Mouse (Mus musculus) MEL (cell line): ENCODE measurements at regions not wholly inside any gene's neighbourhood (a gene's known extent, or its start where the extent isn't known, plus 50 kb on each side); places are given as distances from the start of the nearest gene placed in this dataset.

Experiments
- DNase-seq: peaks from one replicate; pipeline ENCODE4 v3.0.0; 2011; ENCODE audit warnings: low read depth, low spot score
- H3K27ac ChIP-seq: 2 replicates; pipeline ENCODE4 v1.5.1; 2012; ENCODE audit warnings: low read depth, mild to moderate bottlenecking, control low read depth, low read length, moderate library complexity; ENCODE audit not compliant: control insufficient read depth
- H3K27me3 ChIP-seq, 2 experiments: fragments of 150-350 bp in 1 of 2; sonication (generic) in 1 of 2; 2 replicates each; pipeline ENCODE4 v1.6.1; 2012; ENCODE audit warnings: low read length in 2 of 2, mild to moderate bottlenecking in 2 of 2, improper control_type of control experiment in 1 of 2, moderate library complexity in 1 of 2; ENCODE audit not compliant: insufficient read depth in 2 of 2, control insufficient read depth in 1 of 2
- H3K36me3 ChIP-seq, 2 experiments: 2 replicates each; pipeline ENCODE4 v1.6.1; 2012 to 2014; ENCODE audit warnings: low read length in 2 of 2, improper control_type of control experiment in 1 of 2, inconsistent platforms in 1 of 2, mild to moderate bottlenecking in 1 of 2; ENCODE audit not compliant: insufficient read depth in 2 of 2, control insufficient read depth in 1 of 2
- H3K4me1 ChIP-seq, 2 experiments: fragments of 150-350 bp in 1 of 2; sonication (generic) in 1 of 2; 2 replicates each; pipeline ENCODE4 v1.6.1; 2012; ENCODE audit warnings: low read length in 2 of 2, improper control_type of control experiment in 1 of 2, mild to moderate bottlenecking in 1 of 2; ENCODE audit not compliant: insufficient read depth in 2 of 2, control insufficient read depth in 1 of 2
- H3K4me3 ChIP-seq, 2 experiments: fragments of 150-350 bp in 1 of 2; sonication (generic) in 1 of 2; 2 replicates each; pipeline ENCODE4 v1.5.1; 2012; ENCODE audit warnings: low read depth in 2 of 2, low read length in 2 of 2, mild to moderate bottlenecking in 2 of 2, moderate library complexity in 2 of 2, control low read depth in 1 of 2, improper control_type of control experiment in 1 of 2; ENCODE audit not compliant: control insufficient read depth in 1 of 2, insufficient read depth in 1 of 2
- H3K79me2 ChIP-seq: 2 replicates; pipeline ENCODE4 v1.6.1; 2012; ENCODE audit warnings: mild to moderate bottlenecking, low read length, moderate library complexity; ENCODE audit not compliant: control insufficient read depth, poor library complexity, insufficient read depth
- H3K9ac ChIP-seq: 2 replicates; pipeline ENCODE4 v1.6.1; 2012; ENCODE audit warnings: low read depth, mild to moderate bottlenecking, control low read depth, low read length, moderate library complexity; ENCODE audit not compliant: control insufficient read depth, poor library complexity, severe bottlenecking
- H3K9me3 ChIP-seq: fragments of 150-350 bp; sonication (generic); replicated peaks from 2 replicates; pipeline ENCODE4 v1.6.1; 2012; ENCODE audit warnings: mild to moderate bottlenecking, low read length, improper control_type of control experiment, moderate library complexity; ENCODE audit not compliant: insufficient read depth
- CHD1 ChIP-seq: IDR thresholded peaks from 2 replicates; pipeline ENCODE4 v1.6.1; 2012; ENCODE audit warnings: low read depth, mild to moderate bottlenecking, inconsistent platforms, low read length, improper control_type of control experiment
- CTCF ChIP-seq, 3 experiments: IDR thresholded peaks in 2 of 3; conservative IDR thresholded peaks in 1 of 3; 2 replicates each; pipeline ENCODE4 v1.5.1; 2011 to 2012; ENCODE audit warnings: low read length in 3 of 3, low read depth in 2 of 3, mild to moderate bottlenecking in 2 of 3, improper control_type of control experiment in 1 of 3, inconsistent platforms in 1 of 3, mixed read lengths in 1 of 3, moderate library complexity in 1 of 3; ENCODE audit not compliant: control insufficient read depth in 1 of 3, insufficient read depth in 1 of 3, poor library complexity in 1 of 3, severe bottlenecking in 1 of 3
- E2F4 ChIP-seq: IDR thresholded peaks from 2 replicates; pipeline ENCODE4 v1.6.1; 2011; ENCODE audit warnings: low read depth, low read length, improper control_type of control experiment, borderline replicate concordance
- ETS1 ChIP-seq: IDR thresholded peaks from 2 replicates; pipeline ENCODE4 v1.6.1; 2012; ENCODE audit warnings: low read depth, mild to moderate bottlenecking, inconsistent platforms, low read length, improper control_type of control experiment, moderate library complexity
- GABPA ChIP-seq: IDR thresholded peaks from 2 replicates; pipeline ENCODE4 v1.6.1; 2012; ENCODE audit warnings: low read depth, mild to moderate bottlenecking, inconsistent platforms, low read length, improper control_type of control experiment, moderate library complexity
- GATA1 ChIP-seq: IDR thresholded peaks from 2 replicates; pipeline ENCODE4 v1.6.1; 2011; ENCODE audit warnings: low read depth, low read length, improper control_type of control experiment
- JUND ChIP-seq: IDR thresholded peaks from 2 replicates; pipeline ENCODE4 v1.6.1; 2011; ENCODE audit warnings: low read depth, mild to moderate bottlenecking, improper control_type of control experiment, low read length
- MAZ ChIP-seq: IDR thresholded peaks from 2 replicates; pipeline ENCODE4 v1.6.1; 2012; ENCODE audit warnings: low read depth, mild to moderate bottlenecking, inconsistent platforms, low read length, improper control_type of control experiment
- MXI1 ChIP-seq: IDR thresholded peaks from 2 replicates; pipeline ENCODE4 v1.6.1; 2011; ENCODE audit warnings: mild to moderate bottlenecking, low read depth, low read length, improper control_type of control experiment
- MYB ChIP-seq: IDR thresholded peaks from 2 replicates; pipeline ENCODE4 v1.6.1; 2011; ENCODE audit warnings: mild to moderate bottlenecking, low read depth, low read length, improper control_type of control experiment
- MYC ChIP-seq: IDR thresholded peaks from 2 replicates; pipeline ENCODE4 v1.6.1; 2011; ENCODE audit warnings: low read depth, mild to moderate bottlenecking, low read length, improper control_type of control experiment, moderate library complexity
- POLR2A ChIP-seq, 2 experiments: IDR thresholded peaks; 2 replicates each; pipeline ENCODE4 v1.6.1; 2011 to 2012; ENCODE audit warnings: low read length in 2 of 2, mild to moderate bottlenecking in 2 of 2, control low read depth in 1 of 2, improper control_type of control experiment in 1 of 2, low read depth in 1 of 2, moderate library complexity in 1 of 2; ENCODE audit not compliant: control insufficient read depth in 1 of 2, insufficient read depth in 1 of 2, poor library complexity in 1 of 2
- POLR2AphosphoS2 ChIP-seq: IDR thresholded peaks from 2 replicates; pipeline ENCODE4 v1.6.1; 2011; ENCODE audit warnings: low read length, improper control_type of control experiment
- RAD21 ChIP-seq: IDR thresholded peaks from 2 replicates; pipeline ENCODE4 v1.6.1; 2011; ENCODE audit warnings: mild to moderate bottlenecking, low read depth, low read length, improper control_type of control experiment
- TAL1 ChIP-seq: IDR thresholded peaks from 2 replicates; pipeline ENCODE4 v1.6.1; 2012; ENCODE audit warnings: mild to moderate bottlenecking, inconsistent platforms, low read length, moderate library complexity, mixed read lengths
- UBTF ChIP-seq: IDR thresholded peaks from 2 replicates; pipeline ENCODE4 v1.6.1; 2012; ENCODE audit warnings: low read depth, mild to moderate bottlenecking, inconsistent platforms, low read length, improper control_type of control experiment, moderate library complexity, borderline replicate concordance; ENCODE audit not compliant: insufficient read depth
- USF1 ChIP-seq: IDR thresholded peaks from 2 replicates; pipeline ENCODE4 v1.6.1; 2014; ENCODE audit warnings: low read depth, mild to moderate bottlenecking, inconsistent platforms, low read length, improper control_type of control experiment, moderate library complexity
- USF2 ChIP-seq, 2 experiments: IDR thresholded peaks; 2 replicates each; pipeline ENCODE4 v1.6.1; 2011 to 2012; ENCODE audit warnings: improper control_type of control experiment in 2 of 2, low read length in 2 of 2, borderline replicate concordance in 1 of 2, inconsistent platforms in 1 of 2, low read depth in 1 of 2, mild to moderate bottlenecking in 1 of 2; ENCODE audit not compliant: insufficient read depth in 1 of 2
- ZC3H11A ChIP-seq: IDR thresholded peaks from 2 replicates; pipeline ENCODE4 v1.6.1; 2012; ENCODE audit warnings: low read depth, mild to moderate bottlenecking, inconsistent platforms, low read length, improper control_type of control experiment
- ZKSCAN1 ChIP-seq: IDR thresholded peaks from 2 replicates; pipeline ENCODE4 v1.6.1; 2012; ENCODE audit warnings: low read depth, mild to moderate bottlenecking, inconsistent platforms, low read length, improper control_type of control experiment, moderate library complexity

DNA sequence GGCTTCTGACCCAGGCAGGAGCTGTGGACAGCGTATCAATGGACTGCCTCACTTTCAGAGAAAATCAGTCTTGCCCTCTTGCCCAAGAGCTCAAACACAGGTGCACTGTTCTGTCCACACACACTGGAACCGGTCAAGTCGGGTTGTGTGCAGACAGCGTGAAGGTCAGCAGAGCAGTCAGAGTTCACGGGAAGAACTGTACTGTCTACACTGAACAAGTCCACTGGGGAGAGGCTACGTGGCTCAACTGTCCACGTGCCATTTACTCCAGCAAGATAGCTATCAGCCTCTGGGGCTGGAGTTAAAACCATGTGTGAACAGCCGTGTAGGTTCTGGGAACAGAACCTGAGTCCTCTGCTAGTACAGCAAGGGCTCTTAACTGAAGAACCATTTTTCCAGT, 70.8 kb downstream of the Rplp1 start:
- no peak for DNase-seq
- Histone ChIP-seq H3K27ac (no peak overlapping the region), H3K9ac (no peak overlapping the region), H3K4me3 (no peak overlapping the region), H3K9me3 (no peaks in the 10 kb centered on the region), H3K4me1 (no peaks in the 10 kb centered on the region), H3K79me2 (no peaks in the 10 kb centered on the region), H3K36me3 (no peaks in the 10 kb centered on the region), H3K27me3 (peaks cover 0 to 3% of the 10 kb centered on the region in 2 experiments; a peak in 2 of 4 replicates)
- TF ChIP-seq GATA1 (no peak), USF1 (no peak), CTCF (IDR thresholded peaks at IDR 0.05 in 2 of 3, conservative IDR thresholded peaks at IDR 0.05 in 1 of 3; ENCODE audit: control insufficient read depth in 1 of 3, insufficient read depth in 1 of 3, low read depth in 2 of 3, low read length in 3 of 3, poor library complexity in 1 of 3, severe bottlenecking in 1 of 3) (no peak), ZKSCAN1 (no peak), UBTF (no peak), RAD21 (no peak), MYC (no peak), ZC3H11A (no peak), GABPA (no peak), MYB (no peak), MAZ (no peak), TAL1 (no peak), ETS1 (no peak), USF2 (IDR thresholded peaks at IDR 0.05; ENCODE audit: borderline replicate concordance in 1 of 2, insufficient read depth in 1 of 2, low read depth in 1 of 2, low read length in 2 of 2) (no peak), MXI1 (no peak), POLR2A (IDR thresholded peaks at IDR 0.05; ENCODE audit: control insufficient read depth in 1 of 2, insufficient read depth in 1 of 2, low read depth in 1 of 2, low read length in 2 of 2, poor library complexity in 1 of 2) (no peak)

DNA sequence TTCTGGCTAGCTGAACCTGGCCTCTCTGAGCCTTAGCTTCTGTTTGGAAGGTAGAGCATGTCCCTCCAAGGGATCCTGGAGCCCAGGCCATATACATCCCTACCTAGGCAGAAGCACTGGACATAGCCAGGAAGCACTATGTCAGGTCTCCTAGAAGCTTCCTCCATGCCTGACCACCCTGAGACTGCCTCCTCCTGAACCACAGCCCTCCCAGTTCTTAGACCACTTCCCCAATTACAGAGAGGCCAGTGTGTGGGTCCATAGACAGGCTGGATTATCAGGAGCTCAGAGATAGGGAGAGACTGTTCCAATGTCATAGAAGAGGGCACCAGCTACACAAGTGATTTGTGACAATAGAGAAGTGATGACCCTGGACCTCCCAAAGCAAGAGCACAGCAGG, 72.0 kb downstream of the Rplp1 start:
- Histone ChIP-seq H3K9ac (no peak overlapping the region), H3K9me3 (no peaks in the 10 kb centered on the region), H3K36me3 (no peaks in the 10 kb centered on the region), H3K4me3 (no peak overlapping the region), H3K27me3 (peaks cover 0 to 3% of the 10 kb centered on the region in 2 experiments; a peak in 2 of 4 replicates), H3K27ac (no peak overlapping the region), H3K79me2 (no peaks in the 10 kb centered on the region), H3K4me1 (no peaks in the 10 kb centered on the region)
- no peak for TF ChIP-seq MYB
- DNase-seq: no peak

DNA sequence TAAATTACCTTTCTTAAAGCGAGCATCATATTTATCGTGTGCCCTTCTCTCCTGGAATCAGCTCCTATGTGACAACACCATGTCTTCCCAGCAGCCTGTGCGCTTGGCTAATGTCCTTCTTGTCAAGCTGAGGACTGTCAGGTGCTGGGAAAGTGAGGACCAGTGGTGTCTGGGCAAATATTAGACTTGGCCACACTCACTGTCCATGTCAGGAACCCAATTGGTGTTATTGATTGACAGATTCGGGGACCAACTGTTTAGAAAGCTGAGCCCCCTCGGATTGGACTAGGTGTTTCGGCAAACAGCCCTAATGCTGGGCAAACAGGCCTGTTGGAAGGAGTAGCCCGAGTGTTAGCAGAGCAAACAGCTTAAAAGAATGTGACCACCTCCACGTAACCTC, 73.1 kb downstream of the Rplp1 start:
- Histone ChIP-seq H3K79me2 (no peaks in the 10 kb centered on the region), H3K4me1 (no peaks in the 10 kb centered on the region), H3K9me3 (no peaks in the 10 kb centered on the region), H3K36me3 (no peaks in the 10 kb centered on the region), H3K9ac (no peak overlapping the region), H3K27ac (no peak overlapping the region), H3K4me3 (no peak overlapping the region), H3K27me3 (peaks cover 0 to 2% of the 10 kb centered on the region in 2 experiments; a peak in 2 of 4 replicates)
- no peak for TF ChIP-seq JUND
- TF ChIP-seq CHD1: no peak
- no peak for TF ChIP-seq E2F4
- no peak for TF ChIP-seq POLR2AphosphoS2
- no peak for TF ChIP-seq USF1
- no peak for DNase-seq
